Mouse (Mus musculus): ENCODE results near the gene Prr13. TPM values are rescaled to one million over a fixed set of nuclear protein-coding genes. Genes with fewer than 3 reads are reported as not detected.

Gene Prr13
- polyA plus RNA-seq (2012; rRNA removed) = 145 and 166 TPM in 2 replicates

GRCm38 (mm10) chr15:102458904-102459317 lies at the start of gene Prr13:
Gene Prr13 (plus strand): TSS chr15:102459028.
- DNase-seq (ENCODE audit: low spot score) = peak; percentile 68

GRCm38 (mm10) chr15:102409286-102409685 lies 49.5 kb upstream of the Prr13 start:
- no peak for DNase-seq (ENCODE audit: low spot score)

- DNase-seq (ENCODE audit: low spot score) = no peak
Measured at GRCm38 (mm10) chr15:102411077-102411476, 47.8 kb upstream of the Prr13 start.

- DNase-seq (ENCODE audit: low spot score) = no peak
Measured at GRCm38 (mm10) chr15:102413687-102414086, 45.1 kb upstream of the Prr13 start.

- DNase-seq (ENCODE audit: low spot score) = no peak
Measured at GRCm38 (mm10) chr15:102417524-102417923, 41.3 kb upstream of the Prr13 start.

GRCm38 (mm10) chr15:102420986-102421385 lies 37.8 kb upstream of the Prr13 start:
- no peak for DNase-seq (ENCODE audit: low spot score)

GRCm38 (mm10) chr15:102421437-102421836 lies 37.4 kb upstream of the Prr13 start:
- no peak for DNase-seq (ENCODE audit: low spot score)

- DNase-seq (ENCODE audit: low spot score) = no peak
Measured at GRCm38 (mm10) chr15:102423602-102424240, 35.1 kb upstream of the Prr13 start.

GRCm38 (mm10) chr15:102424657-102425056 lies 34.2 kb upstream of the Prr13 start:
- no peak for DNase-seq (ENCODE audit: low spot score)

- no peak for DNase-seq (ENCODE audit: low spot score)
Measured at GRCm38 (mm10) chr15:102426963-102427362, 31.9 kb upstream of the Prr13 start.

- DNase-seq (ENCODE audit: low spot score) = no peak
Measured at GRCm38 (mm10) chr15:102432046-102432445, 26.8 kb upstream of the Prr13 start.

- no peak for DNase-seq (ENCODE audit: low spot score)
Measured at GRCm38 (mm10) chr15:102433173-102433572, 25.7 kb upstream of the Prr13 start.

- DNase-seq (ENCODE audit: low spot score) = no peak
Measured at GRCm38 (mm10) chr15:102442490-102442889, 16.3 kb upstream of the Prr13 start.

- no peak for DNase-seq (ENCODE audit: low spot score)
Measured at GRCm38 (mm10) chr15:102445146-102445545, 13.7 kb upstream of the Prr13 start, which contains the start of gene Amhr2. Gene Amhr2 (plus strand): TSS chr15:102445367.

GRCm38 (mm10) chr15:102446448-102446847 lies 12.4 kb upstream of the Prr13 start:
- DNase-seq (ENCODE audit: low spot score) = no peak

- no peak for DNase-seq (ENCODE audit: low spot score)
Measured at GRCm38 (mm10) chr15:102449366-102449765, 9.5 kb upstream of the Prr13 start.

- no peak for DNase-seq (ENCODE audit: low spot score)
Measured at GRCm38 (mm10) chr15:102450928-102451327, 7.9 kb upstream of the Prr13 start.

GRCm38 (mm10) chr15:102451666-102452430 lies 7.0 kb upstream of the Prr13 start:
- no peak for DNase-seq (ENCODE audit: low spot score)

- DNase-seq (ENCODE audit: low spot score) = no peak
Measured at GRCm38 (mm10) chr15:102455993-102456392, 2.8 kb upstream of the Prr13 start.

GRCm38 (mm10) chr15:102458050-102458736 lies 635 bp upstream of the Prr13 start:
- no peak for DNase-seq (ENCODE audit: low spot score)

GRCm38 (mm10) chr15:102459381-102459780 lies 553 bp downstream of the Prr13 start:
- no peak for DNase-seq (ENCODE audit: low spot score)

GRCm38 (mm10) chr15:102459847-102460246 lies 1.0 kb downstream of the Prr13 start:
- DNase-seq (ENCODE audit: low spot score) = no peak

GRCm38 (mm10) chr15:102460409-102460808 lies 1.6 kb downstream of the Prr13 start:
- DNase-seq (ENCODE audit: low spot score) = no peak
